Mouse (Mus musculus): Measurements from ENCODE around the gene Utp20. TPM values are rescaled to one million over a fixed set of nuclear protein-coding genes. Genes with fewer than 3 reads are reported as not detected.

The Utp20 gene
- polyA plus RNA-seq, 1 experiment = 12.8 TPM

DNA sequence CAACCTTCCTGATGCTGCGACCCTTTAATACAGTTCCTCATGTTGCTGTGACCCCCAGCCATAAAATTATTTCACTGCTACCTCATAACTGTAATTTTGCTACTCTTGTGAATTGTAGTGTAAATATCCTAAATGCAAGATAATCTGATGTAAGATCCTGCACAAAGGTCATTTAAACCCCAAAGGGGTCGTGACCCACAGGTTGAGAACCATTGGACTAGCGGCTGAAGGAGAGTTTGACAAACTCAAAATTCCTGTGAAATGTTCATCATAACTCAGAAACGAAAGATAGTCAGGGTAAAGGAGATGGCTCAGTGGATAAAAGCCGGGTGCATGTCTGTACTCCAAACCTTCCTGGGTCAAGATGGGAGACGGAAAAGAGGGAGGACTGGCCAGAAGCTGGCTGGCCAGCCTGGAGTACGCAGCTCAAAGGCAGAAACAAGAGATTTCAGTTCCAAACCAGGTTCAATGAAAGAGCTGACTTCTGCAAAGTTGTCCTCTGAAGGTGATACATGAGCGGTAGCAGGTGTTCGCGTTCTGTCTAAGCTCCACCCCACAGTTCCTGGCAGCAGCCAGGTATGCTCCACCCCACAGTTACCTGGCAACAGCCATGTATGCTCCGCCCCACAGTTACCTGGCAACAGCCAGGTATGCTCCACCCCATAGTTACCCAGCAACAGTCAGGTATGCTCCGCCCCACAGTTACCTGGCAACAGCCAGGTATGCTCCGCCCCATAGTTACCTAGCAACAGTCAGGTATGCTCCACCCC is 109.4 kb downstream of the Utp20 start:
- no peak for DNase-seq (ENCODE audit: low spot score)

- DNase-seq (ENCODE audit: low spot score) = no peak
Observed at GRCm38 (mm10) chr10:88715621-88716020, 111.0 kb downstream of the Utp20 start.

GRCm38 (mm10) chr10:88714744-88715143 is 111.9 kb downstream of the Utp20 start:
- no peak for DNase-seq (ENCODE audit: low spot score)

GRCm38 (mm10) chr10:88712359-88712758 is 114.2 kb downstream of the Utp20 start:
- no peak for DNase-seq (ENCODE audit: low spot score)

DNA sequence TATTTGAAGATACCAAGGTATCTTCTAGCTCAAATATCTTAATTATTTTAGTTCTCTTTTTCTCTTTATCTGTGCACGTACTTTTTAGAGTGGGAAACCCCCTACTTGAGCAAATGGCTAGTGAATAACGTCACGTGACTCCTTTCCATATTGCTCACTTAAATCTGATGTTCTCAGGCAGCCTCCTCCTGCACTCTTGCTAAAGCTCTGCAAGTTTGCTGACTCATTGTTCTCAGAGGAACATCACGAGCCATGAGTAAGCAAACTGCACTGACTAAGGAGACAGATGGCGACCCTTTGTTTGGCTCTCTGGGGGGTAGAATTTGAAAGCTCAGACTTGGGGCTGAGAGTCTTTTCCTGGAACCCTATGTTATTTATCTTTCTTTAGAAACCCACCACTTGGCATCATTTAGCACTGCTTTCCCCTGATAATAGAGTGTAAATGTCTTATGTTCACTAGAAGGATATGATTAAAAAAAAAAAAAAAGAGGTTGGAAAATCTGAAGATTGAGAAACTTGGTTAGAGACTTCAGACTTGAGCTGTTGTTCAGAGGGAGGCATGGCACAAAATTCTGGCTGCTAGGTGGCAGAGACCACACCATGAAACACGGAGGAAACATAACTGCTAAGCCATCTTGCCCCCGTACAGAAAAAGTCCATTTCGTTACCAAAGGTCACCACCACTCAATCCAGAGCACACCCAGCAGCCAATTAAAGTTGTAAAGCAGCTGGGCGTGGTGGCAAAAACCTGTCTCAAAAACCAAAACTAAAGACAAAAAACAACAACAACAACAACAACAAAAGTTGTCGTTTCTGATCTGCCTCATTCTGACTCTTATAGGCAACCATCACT is 117.7 kb downstream of the Utp20 start:
- DNase-seq (ENCODE audit: low spot score) = no peak

- no peak for DNase-seq (ENCODE audit: low spot score)
Observed at GRCm38 (mm10) chr10:88700938-88701337, 125.7 kb downstream of the Utp20 start.

Other genes with a start within 250 kb of the Utp20 start
- 0.77 and 0.99 TPM in 2 replicates for gene Mybpc1, start 221.7 kb downstream of the Utp20 start, polyA plus RNA-seq (2012; rRNA removed)
- gene Spic, start 141.8 kb downstream of the Utp20 start, polyA plus RNA-seq (2012; rRNA removed) = 0.43 and 0.59 TPM in 2 replicates
- gene Arl1, start 95.9 kb downstream of the Utp20 start, polyA plus RNA-seq (2012; rRNA removed) = 140 and 152 TPM in 2 replicates
- gene Slc5a8, start 59.2 kb upstream of the Utp20 start, polyA plus RNA-seq (2012; rRNA removed) = 0.03 and 0.06 TPM in 2 replicates

All from urinary bladder, adult 2 months (tissue).